Mouse (Mus musculus): ENCODE results near the gene Snx29.

GRCm38 (mm10) chr16:11614401-11615014 is 291.8 kb downstream of the Snx29 start:
- TF ChIP-seq POLR2A (IDR thresholded peaks at IDR 0.05; ENCODE audit: insufficient read depth, low read depth, low read length) (no peak), CTCF (IDR thresholded peaks at IDR 0.05) (no peak), EP300 (IDR thresholded peaks at IDR 0.05; ENCODE audit: insufficient read depth, low read depth, low read length) (no peak)

All from heart, adult 2 months (tissue).